In the genomic region with DNA sequence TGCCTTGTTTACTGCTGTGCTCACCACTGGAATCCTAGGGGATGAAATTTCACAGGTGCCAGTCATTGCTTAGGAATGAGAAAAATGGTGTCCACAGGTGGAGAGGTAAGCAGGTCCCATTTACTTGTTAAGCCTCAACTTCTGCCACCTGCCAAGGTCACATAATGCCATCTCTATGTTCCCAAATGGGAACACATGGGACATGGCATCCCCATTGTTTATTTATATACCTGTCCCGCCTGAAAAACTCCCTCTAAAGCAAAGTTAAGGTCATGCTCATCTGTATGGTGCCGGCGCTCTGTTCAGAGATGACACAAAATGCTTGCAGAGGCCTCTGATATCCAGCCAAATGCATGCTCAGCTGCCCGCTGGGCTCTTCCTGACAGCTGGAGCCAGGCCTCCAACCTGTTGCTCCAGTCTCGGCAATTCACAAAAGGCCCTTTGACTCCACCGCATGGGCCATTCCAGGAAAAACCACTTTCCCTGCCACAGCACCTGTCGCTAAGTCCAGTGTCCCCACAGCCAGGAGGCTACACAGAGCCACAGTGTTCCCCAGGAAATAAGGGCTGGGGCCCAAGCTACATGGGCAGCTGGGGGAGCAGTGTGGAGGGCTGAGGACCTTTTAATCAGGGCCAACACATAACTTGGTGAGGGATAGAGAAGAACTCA, we compare ENCODE assay signal across 13 mouse cellular contexts. TPM values are rescaled to one million over a fixed set of nuclear protein-coding genes. Genes with fewer than 3 reads are reported as not detected.
DNase-seq lines count a peak whose midpoint lies in the region; ATAC-seq and TF ChIP-seq lines count a peak whose summit lies in the region.
"Had no signal": no experiment of that assay in that cellular context is flagged by ENCODE, and none has a peak within 500 bp of the region (broad histone marks: within the 10 kb centered on the region; RNA-seq: fewer than 3 reads in every experiment).

No protein-coding gene starts in this region.

- H3K27ac ChIP-seq in forebrain, postnatal 0 days (ENCODE audit: low read depth, low read length): no peak overlapping the region
- H3K27ac ChIP-seq in forebrain, embryonic 13.5 days: no peak overlapping the region
- H3K27ac ChIP-seq in stomach, postnatal 0 days (replicated peaks): 0 out of 2 replicates have a peak overlapping the region, but pooled peaks have one; percentile 8
- H3K27ac ChIP-seq: embryonic facial prominence, embryonic 13.5 days had no signal

- DNase-seq in forebrain, postnatal 0 days: peak; percentile 26
- DNase-seq in kidney, postnatal 10 days: peak; percentile 25
- DNase-seq in kidney, postnatal 14 days: no peak
- peak; percentile 62 to 63 for DNase-seq in right cerebral cortex, postnatal 10 days (ENCODE audit: low spot score in 2 of 2)
- DNase-seq in right cerebral cortex, adult 2 months (ENCODE audit: low spot score in 2 of 2): no peak
- DNase-seq in stomach, postnatal 0 days (ENCODE audit: low spot score): peak; percentile 65
- no peak for DNase-seq in yolk sac, embryonic 10.5 days (ENCODE audit: low spot score)
- DNase-seq: kidney, adult 8-10 months; spleen, adult 18-20 months; thymus, postnatal 25 days had no signal

- TF ChIP-seq EP300 in stomach, postnatal 0 days (optimal IDR thresholded peaks at IDR 0.05): no peak

- no peak overlapping the region for H3K4me2 ChIP-seq in forebrain, postnatal 0 days (ENCODE audit: low read depth)
- H3K4me2 ChIP-seq in forebrain, embryonic 13.5 days: no peak overlapping the region
- no peak overlapping the region for H3K4me2 ChIP-seq in stomach, postnatal 0 days (replicated peaks; ENCODE audit: low read depth)
- H3K4me2 ChIP-seq: embryonic facial prominence, embryonic 13.5 days; heart, embryonic 11.5 days had no signal

- no peaks in the 10 kb centered on the region for H3K36me3 ChIP-seq in forebrain, postnatal 0 days (ENCODE audit: insufficient read depth)
- no peaks in the 10 kb centered on the region for H3K36me3 ChIP-seq in forebrain, embryonic 13.5 days (ENCODE audit: poor library complexity, severe bottlenecking)
- no peaks in the 10 kb centered on the region for H3K36me3 ChIP-seq in stomach, postnatal 0 days (ENCODE audit: control insufficient read depth, insufficient read depth, low read length)
- H3K36me3 ChIP-seq: embryonic facial prominence, embryonic 13.5 days had no signal

- H3K9me3 ChIP-seq in forebrain, postnatal 0 days (ENCODE audit: low read length): no peaks in the 10 kb centered on the region
- no peaks in the 10 kb centered on the region for H3K9me3 ChIP-seq in forebrain, embryonic 13.5 days (replicated peaks)
- H3K9me3 ChIP-seq in stomach, postnatal 0 days (ENCODE audit: control insufficient read depth, low read length): no peaks in the 10 kb centered on the region
- H3K9me3 ChIP-seq: embryonic facial prominence, embryonic 13.5 days had no signal

- H3K9ac ChIP-seq in forebrain, postnatal 0 days: no peak overlapping the region
- no peak overlapping the region for H3K9ac ChIP-seq in forebrain, embryonic 13.5 days
- H3K9ac ChIP-seq in stomach, postnatal 0 days (ENCODE audit: low read length): no peak overlapping the region
- H3K9ac ChIP-seq: embryonic facial prominence, embryonic 13.5 days had no signal

- H3K4me1 ChIP-seq in forebrain, postnatal 0 days (ENCODE audit: insufficient read depth): no peaks in the 10 kb centered on the region
- no peaks in the 10 kb centered on the region for H3K4me1 ChIP-seq in forebrain, embryonic 13.5 days
- H3K4me1 ChIP-seq in stomach, postnatal 0 days (replicated peaks; ENCODE audit: control insufficient read depth, insufficient read depth): no peaks in the 10 kb centered on the region
- H3K4me1 ChIP-seq: embryonic facial prominence, embryonic 13.5 days had no signal

- ATAC-seq in forebrain, postnatal 0 days: peak; percentile 74
- no peak for ATAC-seq in forebrain, embryonic 13.5 days
- peak; percentile 55; the same call in 1 of the 2 replicates for ATAC-seq in stomach, postnatal 0 days (ENCODE audit: low FRiP score, low TSS enrichment)

- H3K27me3 ChIP-seq in forebrain, postnatal 0 days (ENCODE audit: insufficient read depth, low read length): no peaks in the 10 kb centered on the region
- no peaks in the 10 kb centered on the region for H3K27me3 ChIP-seq in forebrain, embryonic 13.5 days
- no peaks in the 10 kb centered on the region for H3K27me3 ChIP-seq in stomach, postnatal 0 days (ENCODE audit: control insufficient read depth, insufficient read depth, low read length)
- H3K27me3 ChIP-seq: embryonic facial prominence, embryonic 13.5 days had no signal

- 55% methylated on average over 7 of the region's 7 CpGs for WGBS in forebrain, postnatal 0 days
- WGBS in forebrain, embryonic 13.5 days: 72% methylated on average over 7 of the region's 7 CpGs
- 46% methylated on average over 7 of the region's 7 CpGs for WGBS in stomach, postnatal 0 days

- TF ChIP-seq CTCF in forebrain, postnatal 0 days (IDR thresholded peaks at IDR 0.05; ENCODE audit: low read depth): no peak
- TF ChIP-seq CTCF in stomach, postnatal 0 days (IDR thresholded peaks at IDR 0.05; ENCODE audit: low read depth): 0 out of 2 replicates have a peak, but pooled peaks have one; percentile 20

- no peak overlapping the region for H3K4me3 ChIP-seq in forebrain, postnatal 0 days (ENCODE audit: low read depth, low read length)
- no peak overlapping the region for H3K4me3 ChIP-seq in forebrain, embryonic 13.5 days
- H3K4me3 ChIP-seq in stomach, postnatal 0 days (ENCODE audit: low read depth, low read length): no peak overlapping the region
- H3K4me3 ChIP-seq: embryonic facial prominence, embryonic 13.5 days had no signal

RNA-seq across cellular contexts. Expression of a gene that starts 13.1 kb away (rescaled TPM):
- 1.7 and 1.8 TPM in 2 replicates for total RNA-seq in forebrain, postnatal 0 days (2014; rRNA removed)
- 1.3 and 2.0 TPM in 2 replicates for polyA plus RNA-seq in forebrain, postnatal 0 days (2015; fragmentation: Nextera tagmentation; extraction: Ambion mirVana)
- 2.4 and 2.5 TPM in 2 replicates for polyA plus RNA-seq in forebrain, embryonic 13.5 days (2015; fragmentation: Nextera tagmentation; extraction: Ambion mirVana)
- 21.9 and 25.7 TPM in 2 replicates for polyA plus RNA-seq in stomach, postnatal 0 days (2015; fragmentation: Nextera tagmentation; extraction: Ambion mirVana)

Comparison
In these comparisons a context has a peak if more than half of its experiments do, and no peak if none do; other contexts are left out.
1. DNase-seq: peak in forebrain, postnatal 0 days (single experiment), kidney, postnatal 10 days (single experiment), right cerebral cortex, postnatal 10 days (2 of 2) and stomach, postnatal 0 days (single experiment); none in kidney, postnatal 14 days (single experiment), right cerebral cortex, adult 2 months (0 of 2) and yolk sac, embryonic 10.5 days (single experiment).